Mouse (Mus musculus) left cerebral cortex, adult 8-10 months (tissue): ENCODE results near the gene Sox10. TPM values are rescaled to one million over a fixed set of nuclear protein-coding genes. Genes with fewer than 3 reads are reported as not detected.

Experiments used
- DNase-seq, 2 experiments: peaks; one replicate each; pipeline ENCODE4 v3.0.0; 2022; ENCODE audit warnings: low spot score in 2 of 2
- total RNA-seq, 4 experiments: library from RNA; stranded (reverse); gene quantifications; 2 replicates each; pipeline ENCODE4 v1.2.4; 2022

Gene Sox10
- total RNA-seq, 4 experiments from 2014 or later, result 30.5 to 36.3 (median 32.6) TPM

GRCm38 (mm10) chr15:79162301-79162700 is 2.7 kb downstream of the Sox10 start:
- no peak for DNase-seq

DNA sequence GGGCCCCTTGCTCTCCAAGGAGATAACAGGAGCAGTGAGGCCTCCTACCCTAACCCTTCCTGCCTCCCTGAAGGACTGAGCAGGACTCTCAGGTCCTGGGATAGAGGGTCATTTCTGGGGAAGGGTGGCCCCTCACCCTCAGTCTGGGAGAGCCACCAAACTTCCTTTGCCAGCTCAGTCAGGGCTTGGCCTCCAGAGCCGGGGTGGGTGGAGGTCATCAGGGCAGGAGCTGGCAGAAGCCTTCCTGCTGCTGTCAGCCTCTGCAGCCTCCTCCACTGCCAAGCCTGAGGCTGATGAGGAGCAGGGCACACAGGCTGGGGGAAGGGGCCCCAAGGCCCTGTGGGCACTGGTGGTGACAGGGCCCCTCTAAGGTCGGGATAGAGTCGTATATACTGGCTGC is 9.5 kb downstream of the Sox10 start:
- DNase-seq, result no peak

GRCm38 (mm10) chr15:79152709-79153108 is 12.3 kb downstream of the Sox10 start:
- no peak for DNase-seq

GRCm38 (mm10) chr15:79151881-79152280 is 13.2 kb downstream of the Sox10 start:
- DNase-seq, result no peak

DNA sequence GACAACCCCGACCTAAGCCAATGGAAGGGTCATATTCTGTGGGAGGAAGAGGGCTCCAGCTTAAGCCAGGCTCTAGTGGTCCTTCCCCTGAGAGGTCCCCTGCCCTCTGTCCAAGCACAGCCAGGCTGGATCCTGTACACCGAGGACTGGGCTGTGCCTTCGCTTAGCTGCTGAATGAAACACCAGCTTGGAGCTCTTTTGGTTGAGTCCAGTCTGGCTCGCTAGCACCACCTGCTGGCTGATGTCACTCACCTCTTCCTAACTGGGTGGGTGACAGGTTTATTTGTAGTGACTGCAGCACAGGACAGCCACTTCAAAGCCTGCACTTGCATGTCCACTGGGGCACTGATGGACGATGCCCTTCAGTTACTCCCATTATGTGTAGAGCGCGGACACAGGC is 16.5 kb downstream of the Sox10 start:
- DNase-seq, result peak in 1 of 2 experiments; percentile 69

DNA sequence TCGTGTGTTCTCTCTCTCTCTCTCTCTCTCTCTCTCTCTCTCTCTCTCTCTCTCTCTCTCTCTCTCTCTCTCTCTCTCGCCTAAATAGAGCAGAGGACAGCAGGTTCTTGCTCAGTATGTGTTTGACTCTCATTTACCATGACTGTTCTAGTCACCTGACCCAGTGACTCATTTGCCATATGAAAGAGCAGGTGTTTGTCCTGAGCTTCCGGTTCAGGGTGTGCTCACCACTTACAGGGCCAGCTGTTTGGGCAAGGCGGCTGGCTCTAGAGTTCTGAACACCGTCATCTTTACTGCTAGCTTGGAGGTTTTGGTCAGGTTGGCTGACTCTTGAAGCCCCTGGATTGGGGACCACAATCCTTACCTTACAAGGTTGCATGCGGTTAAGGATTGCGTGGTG is 19.5 kb downstream of the Sox10 start:
- no peak for DNase-seq

DNA sequence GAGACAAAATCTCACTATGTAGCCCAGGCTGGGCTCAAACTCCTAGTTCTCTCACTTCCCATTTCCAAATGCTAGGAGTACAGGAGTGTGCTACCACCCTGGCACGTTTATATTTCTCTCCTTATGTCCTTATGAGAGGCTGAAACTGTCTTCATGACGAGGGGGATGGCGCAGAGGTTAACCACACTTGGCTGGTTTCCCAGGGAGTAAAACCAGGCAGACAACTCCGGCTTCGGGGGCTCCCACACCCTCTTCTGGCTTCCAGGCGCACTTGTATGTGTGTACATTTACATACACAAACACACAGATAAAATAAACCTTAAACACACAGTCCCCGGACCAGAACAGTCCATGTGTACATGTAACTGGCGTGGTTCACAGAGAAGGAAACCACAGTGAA is 21.0 kb downstream of the Sox10 start:
- DNase-seq, result no peak

DNA sequence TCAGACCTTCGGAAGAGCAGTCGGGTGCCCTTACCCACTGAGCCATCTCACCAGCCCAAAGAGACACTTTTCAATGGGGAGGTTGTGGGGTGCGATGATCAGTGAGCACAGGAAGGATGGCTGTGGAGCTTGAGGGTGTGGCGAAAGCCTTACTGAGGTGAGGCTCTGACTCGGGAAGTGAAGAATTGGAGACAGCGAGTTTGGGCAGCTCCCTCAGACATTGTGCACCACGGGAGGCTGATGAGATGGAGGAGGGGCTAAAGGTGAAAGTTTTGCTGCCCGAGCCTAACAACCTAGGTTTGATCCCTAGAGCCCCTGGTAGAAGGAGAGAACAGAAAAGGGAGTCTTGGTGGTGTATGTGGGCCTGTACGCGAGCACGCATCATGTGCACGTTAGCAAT is 21.7 kb downstream of the Sox10 start:
- DNase-seq, result no peak

DNA sequence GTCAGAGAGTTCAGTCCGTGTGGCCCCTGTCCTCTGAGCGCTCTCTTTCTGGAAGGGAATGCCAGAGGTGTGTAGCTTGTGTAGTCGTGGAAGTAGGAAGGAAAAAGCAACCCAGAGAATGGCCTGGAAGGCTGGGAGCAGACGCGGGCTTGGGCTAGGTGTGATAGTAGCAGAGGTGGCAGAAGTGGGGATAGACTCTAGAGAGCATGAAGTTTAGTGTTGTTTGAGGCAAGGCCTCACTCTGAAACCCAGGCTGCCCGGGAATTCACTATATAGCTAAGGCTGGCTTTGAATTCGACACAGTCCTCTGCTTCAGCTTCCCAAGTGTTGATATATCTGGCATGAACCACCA is 23.5 kb downstream of the Sox10 start:
- DNase-seq, result no peak

DNA sequence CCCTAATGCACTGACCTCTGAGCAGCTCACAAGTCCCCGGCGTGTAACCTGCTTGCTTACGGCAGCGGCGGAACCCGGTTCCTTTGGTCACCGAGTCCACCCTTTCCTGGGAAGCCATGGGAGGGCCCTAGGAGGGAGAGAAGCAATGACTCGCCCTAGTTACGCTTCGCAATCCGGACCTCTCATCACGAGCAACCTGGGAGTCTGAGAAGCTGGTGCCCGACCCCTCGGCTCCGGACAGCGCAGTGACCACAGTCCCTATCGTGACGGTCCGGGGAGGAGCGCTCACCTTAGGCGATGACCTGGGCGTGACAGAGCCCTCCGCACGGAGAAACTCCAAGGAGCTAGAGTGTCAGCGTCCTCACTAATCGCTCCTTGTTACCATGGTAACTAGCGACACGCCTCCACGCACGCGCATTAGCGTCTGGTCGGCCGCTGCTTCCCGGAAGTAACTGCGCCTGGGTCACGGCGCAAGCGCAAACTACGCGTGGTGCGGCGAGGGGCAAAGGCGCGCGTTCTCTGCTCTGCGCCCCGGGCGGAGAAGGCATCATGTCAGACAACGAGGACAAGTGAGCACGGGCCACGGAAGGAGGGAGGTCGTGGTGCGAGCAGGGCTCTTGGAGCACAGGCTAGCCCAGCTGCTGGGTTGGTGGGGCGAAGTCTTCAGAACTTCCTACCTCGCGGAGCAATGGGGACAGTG is 24.0 kb downstream of the Sox10 start, which contains the start of the genes Polr2f and 1700088E04Rik:
TSS of gene Polr2f (plus strand) at position 144 of the 700 bp plus-strand sequence.
TSS of gene 1700088E04Rik (minus strand) at position 388 of the 700 bp plus-strand sequence.
- peak; percentile 90 to 95 for DNase-seq

DNA sequence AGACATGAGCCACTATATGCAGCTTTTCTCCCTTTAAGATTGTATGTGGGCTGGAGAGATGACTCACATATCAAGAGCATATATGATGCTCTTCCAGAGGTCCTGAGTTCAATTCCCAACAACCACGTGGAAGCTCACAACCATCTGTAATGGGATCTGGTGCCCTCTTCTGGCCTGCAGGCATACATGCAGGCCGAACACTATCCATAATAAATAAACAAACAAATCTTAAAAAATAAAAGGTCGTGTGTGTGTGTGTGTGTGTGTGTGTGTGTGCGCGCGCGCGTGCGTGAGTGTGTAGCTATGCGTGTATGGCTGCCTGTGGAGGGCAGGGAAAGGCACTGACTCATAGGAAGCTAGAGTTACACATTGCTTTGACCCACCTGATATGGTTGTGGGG is 25.4 kb downstream of the Sox10 start:
- DNase-seq, result no peak

GRCm38 (mm10) chr15:79135783-79136575 is 29.1 kb downstream of the Sox10 start:
- DNase-seq, result no peak

DNA sequence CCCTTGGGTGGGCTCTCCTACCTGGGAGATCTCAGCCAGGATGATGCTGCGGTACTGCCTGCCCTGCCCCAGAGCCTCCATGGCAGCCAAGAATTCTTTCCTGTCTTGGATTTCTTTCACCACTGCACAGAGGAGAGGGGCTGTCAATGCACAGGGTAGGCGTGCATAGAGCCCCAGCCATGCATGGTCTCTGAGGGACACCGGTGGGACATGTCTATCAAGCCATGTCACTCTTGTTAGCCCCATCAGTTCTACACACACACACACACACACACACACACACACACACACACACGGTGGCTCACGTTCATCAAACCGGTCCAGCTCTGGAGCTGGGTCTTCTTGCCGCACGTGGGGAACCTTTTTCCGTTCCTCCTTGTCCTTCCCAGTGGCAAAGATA is 29.7 kb downstream of the Sox10 start:
- no peak for DNase-seq

GRCm38 (mm10) chr15:79134496-79135270 is 30.4 kb downstream of the Sox10 start:
- DNase-seq, result no peak

DNA sequence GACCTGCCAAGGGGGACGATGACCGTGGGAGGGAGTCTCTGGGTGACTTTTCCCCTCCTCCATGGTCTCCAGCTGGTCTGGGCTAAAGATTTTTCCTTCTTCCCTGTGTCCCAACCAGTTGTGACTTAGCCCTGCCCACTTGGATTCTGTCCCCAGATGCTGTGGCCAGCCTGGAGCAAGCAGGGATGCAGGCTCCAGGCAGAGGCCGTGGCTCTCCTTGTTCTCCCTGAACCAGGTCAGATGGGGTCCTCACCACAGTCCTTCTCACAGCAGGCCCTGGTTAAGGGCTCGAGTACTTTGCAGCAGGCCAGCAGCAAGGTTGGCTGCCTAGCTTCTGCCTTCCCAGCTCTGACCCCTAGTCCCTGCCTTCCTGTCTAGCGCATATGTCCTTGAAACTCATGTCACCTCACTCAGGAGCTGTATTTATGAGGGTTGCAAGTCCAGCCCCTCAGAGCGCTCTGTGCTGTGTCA is 31.8 kb downstream of the Sox10 start:
- DNase-seq, result no peak

DNA sequence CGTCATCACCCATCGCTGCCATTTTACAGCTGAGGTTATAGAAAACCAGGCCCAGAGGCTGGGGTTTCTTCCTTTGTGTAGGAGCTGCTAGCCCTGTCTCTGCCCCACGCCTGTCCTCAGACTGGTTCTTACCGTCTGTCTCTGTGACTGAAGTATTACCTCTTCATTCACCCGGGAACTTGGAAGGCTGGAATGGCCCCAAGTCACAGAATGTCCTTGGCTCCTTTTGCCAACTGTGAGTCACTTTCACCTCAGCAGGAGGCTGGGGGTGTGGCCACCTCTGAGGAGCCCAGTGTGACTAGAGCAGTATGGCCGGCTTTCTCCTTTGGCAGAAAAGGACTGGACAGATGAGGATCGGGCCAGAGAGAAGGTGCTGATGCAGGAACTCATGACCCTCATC is 33.6 kb downstream of the Sox10 start:
- no peak for DNase-seq

- DNase-seq, result no peak
Observed at GRCm38 (mm10) chr15:79130782-79131181, 34.3 kb downstream of the Sox10 start.

DNA sequence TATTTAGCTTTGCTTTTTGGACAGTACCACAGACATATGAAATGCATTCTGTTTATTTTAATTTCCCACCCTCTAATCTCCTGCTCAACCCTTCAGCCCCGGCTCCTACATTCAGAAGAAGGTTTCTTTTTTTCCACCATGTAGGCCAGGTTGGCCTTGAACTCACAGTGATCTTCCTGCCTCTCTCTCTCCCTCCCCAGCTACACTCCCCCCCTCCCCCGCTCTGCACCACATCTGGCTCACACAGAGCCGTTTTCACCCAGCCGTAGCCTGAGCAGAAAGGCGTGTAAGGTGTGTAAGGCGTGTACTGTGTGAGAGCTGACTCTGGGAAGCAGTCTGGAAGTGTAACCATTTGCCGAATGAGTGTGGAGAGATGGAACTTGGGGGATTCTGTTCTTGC is 35.7 kb downstream of the Sox10 start:
- DNase-seq, result no peak

DNA sequence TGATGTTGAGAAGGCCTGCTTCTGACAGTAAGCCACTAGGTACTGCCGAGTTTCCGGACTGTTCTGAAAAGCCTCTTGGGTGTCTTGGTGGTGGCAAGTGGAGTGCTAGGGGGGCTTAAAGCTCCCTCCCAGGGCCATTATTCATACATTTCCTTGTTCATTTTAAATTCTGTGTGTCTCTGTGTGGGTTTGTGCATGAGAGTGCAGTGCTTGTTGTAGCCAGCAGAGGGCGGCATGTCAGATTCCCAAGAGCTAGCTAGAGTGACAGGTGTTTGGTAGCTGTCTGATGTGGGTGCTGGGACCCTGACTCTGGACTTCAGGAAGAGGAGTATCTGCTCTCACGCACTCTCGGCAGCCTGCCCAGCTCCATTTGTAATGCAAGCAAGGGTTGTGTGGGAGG is 36.8 kb downstream of the Sox10 start:
- DNase-seq, result no peak

DNA sequence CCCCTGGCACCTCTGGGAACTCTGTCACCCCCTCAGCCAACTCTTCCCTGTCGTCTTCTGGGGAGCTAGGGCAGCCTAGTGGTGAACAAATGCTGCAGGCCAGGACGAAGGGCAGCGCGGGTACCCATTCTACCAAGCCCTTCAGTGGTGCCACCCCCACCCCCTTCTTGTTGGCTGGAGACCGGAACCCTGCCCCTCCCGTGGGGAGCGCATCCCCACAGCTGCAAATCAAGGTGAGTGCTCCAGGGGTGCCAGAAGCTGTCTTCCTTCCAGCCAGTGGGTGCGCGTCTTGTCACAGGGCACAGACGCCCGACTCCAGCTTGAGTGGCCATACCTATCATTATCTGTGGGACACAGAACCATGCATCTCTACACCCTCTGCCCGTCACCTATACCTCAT is 37.9 kb downstream of the Sox10 start:
- no peak for DNase-seq

- peak in 1 of 2 experiments; percentile 47 for DNase-seq
Observed at GRCm38 (mm10) chr15:79126217-79126932, 38.7 kb downstream of the Sox10 start.
